Mouse (Mus musculus): ENCODE results near the gene Poc1b.

The Poc1b gene

GRCm38 (mm10) chr10:99106703-99107631 is at the start of gene Poc1b:
Gene Poc1b (plus strand): TSS chr10:99107036.
- DNase-seq, result peak; percentile 90

- DNase-seq, result no peak
Observed at GRCm38 (mm10) chr10:99060588-99060987, 46.2 kb upstream of the Poc1b start.

GRCm38 (mm10) chr10:99061418-99061817 is 45.4 kb upstream of the Poc1b start:
- DNase-seq, result no peak

GRCm38 (mm10) chr10:99062546-99062945 is 44.3 kb upstream of the Poc1b start:
- DNase-seq, result no peak

- DNase-seq, result no peak
Observed at GRCm38 (mm10) chr10:99076113-99076895, 30.5 kb upstream of the Poc1b start.

- no peak for DNase-seq
Observed at GRCm38 (mm10) chr10:99078621-99079020, 28.2 kb upstream of the Poc1b start.

GRCm38 (mm10) chr10:99081569-99081990 is 25.3 kb upstream of the Poc1b start:
- DNase-seq, result no peak

- no peak for DNase-seq
Observed at GRCm38 (mm10) chr10:99083431-99084003, 23.3 kb upstream of the Poc1b start.

- DNase-seq, result peak; percentile 85
Observed at GRCm38 (mm10) chr10:99084397-99085239, 22.2 kb upstream of the Poc1b start.

GRCm38 (mm10) chr10:99085240-99085587 is 21.6 kb upstream of the Poc1b start:
- no peak for DNase-seq

GRCm38 (mm10) chr10:99086029-99086428 is 20.8 kb upstream of the Poc1b start:
- no peak for DNase-seq

- DNase-seq, result no peak
Observed at GRCm38 (mm10) chr10:99089906-99090305, 16.9 kb upstream of the Poc1b start.

- no peak for DNase-seq
Observed at GRCm38 (mm10) chr10:99093364-99093763, 13.5 kb upstream of the Poc1b start.

GRCm38 (mm10) chr10:99095114-99095513 is 11.7 kb upstream of the Poc1b start:
- no peak for DNase-seq

- peak; percentile 27 for DNase-seq
Observed at GRCm38 (mm10) chr10:99097374-99097773, 9.5 kb upstream of the Poc1b start.

- no peak for DNase-seq
Observed at GRCm38 (mm10) chr10:99105522-99105921, 1.3 kb upstream of the Poc1b start.

- DNase-seq, result no peak
Observed at GRCm38 (mm10) chr10:99106311-99106702, 529 bp upstream of the Poc1b start.

GRCm38 (mm10) chr10:99107964-99108363 is 1.1 kb downstream of the Poc1b start, which contains the start of gene Galnt4:
Gene Galnt4 (plus strand): TSS chr10:99108159.
- peak; percentile 87 for DNase-seq

- DNase-seq, result no peak
Observed at GRCm38 (mm10) chr10:99108431-99108982, 1.7 kb downstream of the Poc1b start.

GRCm38 (mm10) chr10:99113533-99113932 is 6.7 kb downstream of the Poc1b start:
- DNase-seq, result no peak

GRCm38 (mm10) chr10:99114295-99114694 is 7.5 kb downstream of the Poc1b start:
- DNase-seq, result no peak
